Mouse (Mus musculus): ENCODE measurements around the gene Nfkbiz.
"Not testable (repeated sequence)": the region's sequence is repeated elsewhere in the genome, so short reads cannot be mapped to it uniquely, and the experiment has no call there.

The Nfkbiz gene

GRCm38 (mm10) chr16:55838510-55839474, at the start of gene Nfkbiz:
Gene Nfkbiz, minus strand, starts transcription at chr16:55838899.
- DNase-seq: peak; percentile 84

- no peak for DNase-seq
Observed at GRCm38 (mm10) chr16:55887814-55888583, 49.3 kb upstream of the Nfkbiz start.

- DNase-seq: no peak
Observed at GRCm38 (mm10) chr16:55884246-55884645, 45.5 kb upstream of the Nfkbiz start.

- no peak for DNase-seq
Observed at GRCm38 (mm10) chr16:55876025-55876424, 37.3 kb upstream of the Nfkbiz start.

- no peak for DNase-seq
Observed at GRCm38 (mm10) chr16:55863832-55864231, 25.1 kb upstream of the Nfkbiz start.

GRCm38 (mm10) chr16:55863149-55863815, 24.6 kb upstream of the Nfkbiz start:
- DNase-seq: peak; percentile 84

- no peak for DNase-seq
Observed at GRCm38 (mm10) chr16:55861104-55861503, 22.4 kb upstream of the Nfkbiz start.

GRCm38 (mm10) chr16:55859421-55859820, 20.7 kb upstream of the Nfkbiz start:
- DNase-seq: not testable (repeated sequence)

GRCm38 (mm10) chr16:55858465-55858864, 19.8 kb upstream of the Nfkbiz start:
- DNase-seq: peak; percentile 59

GRCm38 (mm10) chr16:55852943-55853727, 14.4 kb upstream of the Nfkbiz start:
- DNase-seq: peak; percentile 64

GRCm38 (mm10) chr16:55852515-55852914, 13.8 kb upstream of the Nfkbiz start:
- no peak for DNase-seq

GRCm38 (mm10) chr16:55850485-55850884, 11.8 kb upstream of the Nfkbiz start:
- DNase-seq: no peak

GRCm38 (mm10) chr16:55847679-55848078, 9.0 kb upstream of the Nfkbiz start:
- DNase-seq: no peak

GRCm38 (mm10) chr16:55844847-55845246, 6.1 kb upstream of the Nfkbiz start:
- DNase-seq: no peak

GRCm38 (mm10) chr16:55843919-55844318, 5.2 kb upstream of the Nfkbiz start:
- DNase-seq: no peak

- DNase-seq: no peak
Observed at GRCm38 (mm10) chr16:55843134-55843533, 4.4 kb upstream of the Nfkbiz start.

GRCm38 (mm10) chr16:55841506-55841905, 2.8 kb upstream of the Nfkbiz start:
- DNase-seq: no peak

- no peak for DNase-seq
Observed at GRCm38 (mm10) chr16:55838129-55838509, 580 bp downstream of the Nfkbiz start.

GRCm38 (mm10) chr16:55837653-55838052, 1.0 kb downstream of the Nfkbiz start:
- DNase-seq: not testable (repeated sequence)

GRCm38 (mm10) chr16:55837168-55837567, 1.5 kb downstream of the Nfkbiz start:
- no peak for DNase-seq

- DNase-seq: no peak
Observed at GRCm38 (mm10) chr16:55835798-55836197, 2.9 kb downstream of the Nfkbiz start.

GRCm38 (mm10) chr16:55832617-55833016, 6.1 kb downstream of the Nfkbiz start:
- DNase-seq: no peak

All from cerebellum, adult 9-10 months (tissue).